Mouse (Mus musculus) spleen, postnatal 14 days (tissue): ENCODE data around the gene Timm8a1.

Experiments used
- DNase-seq, 2 experiments: peaks; one replicate each; pipeline ENCODE4 v3.0.0; 2021 to 2022; ENCODE audit warnings: low spot score in 2 of 2

Gene Timm8a1

GRCm38 (mm10) chrX:134541145-134541954 is at the start of gene Timm8a1:
Gene Timm8a1, minus strand, starts transcription at chrX:134541865.
- peak; percentile 20 to 31 for DNase-seq

DNA sequence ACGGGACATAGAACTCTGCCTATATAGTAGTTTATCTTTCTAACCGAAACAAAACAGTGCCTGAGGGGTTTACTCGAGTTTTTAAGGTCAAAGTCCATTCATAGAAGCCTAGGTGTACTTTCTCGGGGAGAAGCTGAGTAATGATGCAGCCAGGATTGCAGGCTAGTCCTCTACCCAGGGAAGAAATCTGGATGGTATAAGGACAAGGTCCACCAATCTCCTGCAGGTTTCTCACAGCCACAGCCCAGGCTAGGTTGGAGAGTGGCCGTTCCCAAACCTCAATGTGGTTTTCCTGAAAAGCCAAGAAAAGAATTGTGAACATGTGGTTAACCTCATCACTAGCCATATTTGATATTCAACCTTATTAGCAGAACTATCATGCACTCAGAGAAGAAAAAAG is 48.2 kb upstream of the Timm8a1 start:
- no peak for DNase-seq

DNA sequence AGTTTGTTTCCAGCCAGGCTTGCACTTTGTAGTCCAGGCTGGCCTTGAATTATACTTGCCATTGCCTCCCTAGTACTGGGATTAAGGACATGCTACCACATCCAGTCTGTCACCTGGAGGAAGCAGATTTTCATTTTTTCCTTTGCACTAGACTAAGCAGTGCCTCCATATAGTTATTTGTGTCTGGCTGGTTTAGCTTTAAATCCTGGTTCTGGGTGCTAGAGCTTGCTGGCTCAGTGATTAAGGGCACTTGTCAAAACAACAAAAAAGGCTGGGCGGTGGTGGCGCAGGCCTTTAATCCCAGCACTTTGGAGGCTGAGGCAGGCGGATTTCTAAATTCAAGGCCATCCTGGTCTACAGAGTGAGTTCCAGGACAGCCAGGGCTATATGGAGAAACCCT is 47.3 kb upstream of the Timm8a1 start:
- DNase-seq, result no peak

GRCm38 (mm10) chrX:134588261-134588660 is 46.6 kb upstream of the Timm8a1 start:
- no peak for DNase-seq

GRCm38 (mm10) chrX:134586447-134586846 is 44.8 kb upstream of the Timm8a1 start:
- no peak for DNase-seq

DNA sequence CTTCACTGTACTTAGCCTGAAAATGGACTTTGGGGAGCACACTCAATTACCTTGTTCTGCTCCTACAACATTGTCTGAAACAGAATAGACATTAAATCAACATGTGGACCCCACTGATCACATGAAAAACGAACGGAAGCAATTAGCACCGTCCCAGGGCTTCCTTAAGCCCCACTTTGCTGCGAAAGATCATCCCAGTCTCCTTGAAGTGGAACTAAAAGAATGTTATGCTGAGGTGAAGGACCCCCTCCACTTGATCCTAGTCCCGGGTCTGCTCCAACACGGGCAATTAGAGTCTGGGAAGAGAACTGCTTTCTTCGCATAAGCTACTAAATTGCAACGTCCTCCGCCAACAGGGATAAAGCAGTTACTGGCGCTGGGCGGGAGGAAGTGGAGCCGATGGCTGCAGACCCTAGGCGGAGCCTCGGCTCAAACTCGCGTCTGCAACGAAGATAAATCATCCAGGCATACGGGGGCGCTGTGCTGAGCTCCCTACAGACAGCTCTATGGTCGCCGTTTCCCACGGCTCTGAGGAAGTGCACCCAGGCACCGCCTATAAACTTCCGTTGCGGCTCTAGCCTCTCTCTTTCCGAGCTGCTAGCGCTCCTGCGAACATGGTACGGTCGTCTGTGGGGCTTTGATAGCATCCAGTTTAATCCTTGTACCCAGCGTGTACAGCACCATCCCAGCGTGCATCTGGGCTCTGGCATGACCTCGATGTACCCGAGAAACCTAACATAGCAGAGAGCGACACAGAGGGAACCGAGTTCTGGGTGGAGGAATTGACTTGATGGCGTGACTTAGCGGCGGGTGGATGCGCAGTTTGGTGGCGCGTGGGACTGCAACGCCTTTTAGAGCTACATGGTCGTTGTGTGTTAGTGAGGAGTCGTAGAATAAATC is 43.7 kb upstream of the Timm8a1 start, which contains the start of gene Rpl36a:
Gene Rpl36a, plus strand, starts transcription at position 552 of the 900 bp plus-strand sequence.
- DNase-seq, result peak; percentile 79 to 91

- no peak for DNase-seq
Observed at GRCm38 (mm10) chrX:134582888-134583669, 41.4 kb upstream of the Timm8a1 start, which contains the start of gene Btk. Gene Btk, minus strand, starts transcription at chrX:134583570.

- no peak for DNase-seq
Observed at GRCm38 (mm10) chrX:134582270-134582669, 40.6 kb upstream of the Timm8a1 start.

GRCm38 (mm10) chrX:134580528-134581305 is 39.1 kb upstream of the Timm8a1 start:
- DNase-seq, result no peak

DNA sequence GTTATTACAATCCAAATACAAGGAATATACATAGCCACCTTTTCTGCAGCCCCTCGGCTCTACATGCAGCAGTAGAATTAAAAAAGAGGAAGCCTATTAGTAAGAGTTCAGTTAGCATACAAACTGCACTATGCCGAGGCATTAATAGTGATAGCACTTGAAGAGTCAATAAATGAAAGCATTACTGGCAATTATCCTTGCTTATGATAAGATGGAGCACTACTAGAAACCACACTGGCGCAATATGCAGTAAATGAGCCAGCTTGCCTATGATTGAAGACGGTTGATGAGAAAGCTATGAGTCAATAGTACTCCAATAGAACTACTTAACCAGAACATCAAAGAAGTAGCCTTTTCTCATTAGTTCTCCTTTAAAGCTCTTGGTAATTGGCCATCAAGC is 36.2 kb upstream of the Timm8a1 start:
- no peak for DNase-seq

- no peak for DNase-seq
Observed at GRCm38 (mm10) chrX:134566536-134567222, 25.0 kb upstream of the Timm8a1 start.

DNA sequence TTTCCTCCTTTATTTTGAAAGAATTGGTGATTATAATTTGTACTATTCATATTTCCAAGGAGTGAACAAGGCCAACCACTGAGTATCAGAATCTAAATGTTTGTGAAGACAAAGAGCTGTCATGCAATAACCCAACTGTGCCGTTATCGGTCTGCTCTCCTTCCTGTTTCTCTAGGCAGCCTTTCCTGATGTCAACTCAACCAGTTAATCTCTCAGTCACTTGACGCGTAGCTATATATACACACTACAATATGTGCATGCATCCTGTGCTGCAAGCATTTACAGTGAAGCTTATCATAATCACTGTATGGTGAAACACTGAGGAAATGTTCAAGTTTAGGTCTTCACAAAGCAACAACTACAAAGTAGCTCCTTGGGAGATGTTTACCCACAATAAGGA is 22.7 kb upstream of the Timm8a1 start:
- DNase-seq, result no peak

DNA sequence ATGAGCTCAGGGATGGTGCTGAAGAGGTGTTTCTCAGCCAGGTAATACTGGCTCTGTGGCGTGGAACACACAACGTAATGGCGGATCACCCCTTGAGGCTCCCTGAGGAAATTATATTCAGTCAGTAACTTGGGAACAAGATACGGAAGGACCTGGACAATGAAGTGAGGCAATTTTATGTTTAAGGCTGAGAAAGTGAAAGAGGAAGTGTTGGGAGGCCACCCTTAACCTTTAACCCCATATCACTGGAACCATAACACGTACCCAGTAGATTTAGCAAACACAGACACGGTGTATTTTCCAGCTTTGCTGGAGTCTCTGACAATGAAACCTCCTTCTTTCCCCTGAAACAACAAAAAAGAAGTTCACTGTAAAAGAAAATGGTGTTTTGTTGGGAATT is 12.8 kb upstream of the Timm8a1 start:
- no peak for DNase-seq

- DNase-seq, result no peak
Observed at GRCm38 (mm10) chrX:134553326-134553725, 11.7 kb upstream of the Timm8a1 start.

- no peak for DNase-seq
Observed at GRCm38 (mm10) chrX:134550903-134551302, 9.2 kb upstream of the Timm8a1 start.

DNA sequence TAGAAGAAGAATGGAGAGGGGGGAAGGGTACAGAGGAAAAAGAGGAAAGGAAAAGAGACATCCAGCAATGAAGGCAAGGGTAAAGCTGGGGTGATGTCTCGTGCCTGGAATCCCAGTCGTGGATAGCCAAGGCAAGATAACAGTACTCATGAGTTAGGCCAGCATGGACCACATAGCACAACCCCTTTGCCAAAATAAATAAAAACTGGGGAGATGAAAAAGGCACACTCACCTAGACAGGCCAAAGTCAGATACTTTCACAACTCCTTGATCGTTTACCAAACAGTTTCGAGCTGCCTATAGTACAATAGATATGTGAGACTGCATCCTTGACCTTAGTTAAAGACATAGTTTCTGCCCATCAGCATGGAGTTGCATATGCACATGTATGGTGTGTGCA is 5.7 kb upstream of the Timm8a1 start:
- no peak for DNase-seq

- no peak for DNase-seq
Observed at GRCm38 (mm10) chrX:134541955-134542308, 267 bp upstream of the Timm8a1 start.

DNA sequence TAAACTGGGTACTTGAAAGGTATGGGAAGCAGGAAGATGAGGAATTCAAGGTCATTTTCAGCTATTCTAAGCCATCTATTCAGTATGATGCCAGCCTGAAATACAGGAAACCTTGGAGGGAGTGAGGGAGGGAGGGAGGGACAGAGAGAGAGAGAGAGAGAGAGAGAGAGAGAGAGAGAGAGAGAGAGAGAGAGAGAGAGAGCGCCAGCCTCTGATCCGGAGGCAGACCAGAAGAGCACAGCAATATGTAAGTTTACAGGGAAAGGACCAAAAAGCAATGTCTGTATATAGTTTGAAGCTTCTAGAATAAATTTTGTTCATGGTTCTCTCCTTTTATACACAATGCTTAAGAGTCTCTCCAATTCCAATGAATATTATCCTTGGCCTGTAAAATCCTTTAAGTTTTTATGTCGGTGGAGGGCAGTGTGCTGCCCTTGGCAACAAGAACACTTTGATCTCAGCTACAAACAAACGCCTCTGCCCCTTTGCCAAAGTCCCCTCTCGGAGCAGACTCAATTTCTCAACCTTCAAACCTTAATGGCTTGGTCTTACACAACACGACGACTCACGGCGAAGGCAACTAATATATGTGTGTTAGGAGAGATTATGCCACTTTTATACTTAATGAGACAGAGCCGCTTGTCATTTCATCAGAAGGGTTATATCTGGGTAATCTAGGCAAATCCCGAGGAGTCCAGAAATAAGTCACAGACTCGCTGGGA is 1.1 kb downstream of the Timm8a1 start:
- DNase-seq, result no peak

GRCm38 (mm10) chrX:134539795-134540194 is 1.9 kb downstream of the Timm8a1 start:
- DNase-seq, result peak in 1 of 2 experiments; percentile 6

GRCm38 (mm10) chrX:134533346-134533745 is 8.3 kb downstream of the Timm8a1 start:
- DNase-seq, result no peak
